Mouse (Mus musculus) forebrain, embryonic 14.5 days (tissue): ENCODE data around the gene Gadd45a. TPM values are rescaled to one million over a fixed set of nuclear protein-coding genes. Genes with fewer than 3 reads are reported as not detected.

Source experiments
- ATAC-seq: fragments of 200-750 bp; cut with Nextera tagmentation; 2 replicates; pipeline ENCODE4 v1.8.0; 2017; ENCODE audit warnings: mild to moderate bottlenecking, moderate library complexity
- DNase-seq: peaks from one replicate; pipeline ENCODE4 v3.0.0-alpha.2; 2015; ENCODE audit warnings: low spot score
- H3K27ac ChIP-seq: fragments of 300-500 bp; sonication (generic); 2 replicates; pipeline ENCODE4 v1.5.1; 2014; ENCODE audit warnings: low read depth, mild to moderate bottlenecking, control low read depth, low read length, moderate library complexity
- H3K27me3 ChIP-seq: fragments of 300-500 bp; sonication (generic); replicated peaks from 2 replicates; pipeline ENCODE4 v1.6.1; 2014; ENCODE audit warnings: low read length, control low read depth, mixed read lengths; ENCODE audit not compliant: control insufficient read depth, insufficient read depth
- H3K36me3 ChIP-seq: fragments of 300-500 bp; sonication (generic); 2 replicates; pipeline ENCODE4 v1.6.1; 2014; ENCODE audit warnings: low read length, control low read depth; ENCODE audit not compliant: control insufficient read depth, insufficient read depth
- H3K4me1 ChIP-seq: fragments of 300-500 bp; sonication (generic); 2 replicates; pipeline ENCODE4 v1.6.1; 2014; ENCODE audit warnings: antibody characterized with exemption, low read length, control low read depth; ENCODE audit not compliant: control insufficient read depth, insufficient read depth
- H3K4me2 ChIP-seq: fragments of 300-500 bp; sonication (generic); 2 replicates; pipeline ENCODE4 v1.6.1; 2014; ENCODE audit warnings: mild to moderate bottlenecking, control low read depth, low read length
- H3K4me3 ChIP-seq: fragments of 300-500 bp; sonication (generic); 2 replicates; pipeline ENCODE4 v1.5.1; 2014; ENCODE audit warnings: low read depth, low read length, control low read depth
- H3K9ac ChIP-seq: fragments of 300-500 bp; sonication (generic); 2 replicates; pipeline ENCODE4 v1.6.1; 2014; ENCODE audit warnings: mild to moderate bottlenecking, low read length, control low read depth, moderate library complexity
- H3K9me3 ChIP-seq: fragments of 300-500 bp; sonication (generic); replicated peaks from 2 replicates; pipeline ENCODE4 v1.6.1; 2016; ENCODE audit warnings: low read length, control low read depth, mixed read lengths; ENCODE audit not compliant: control insufficient read depth
- WGBS: fragments of 180-500 bp; shearing (Covaris S2); extraction: QIAGEN DNeasy Blood & Tissue Kit; methylation state at CpG from one replicate; pipeline ENCODE4 v1.1.7; 2014; 5-methylcytosine and 5-hydroxymethylcytosine counted together
- polyA plus RNA-seq: library from polyadenylated mRNA; unstranded; fragments of >200 nt; fragmentation: Nextera tagmentation; extraction: Ambion mirVana; gene quantifications from 2 replicates; pipeline ENCODE4 v1.2.1, GENCODE M21; 2014

Gene Gadd45a
- polyA plus RNA-seq, 1 experiment from 2014 or later, result 9.4 TPM

DNA sequence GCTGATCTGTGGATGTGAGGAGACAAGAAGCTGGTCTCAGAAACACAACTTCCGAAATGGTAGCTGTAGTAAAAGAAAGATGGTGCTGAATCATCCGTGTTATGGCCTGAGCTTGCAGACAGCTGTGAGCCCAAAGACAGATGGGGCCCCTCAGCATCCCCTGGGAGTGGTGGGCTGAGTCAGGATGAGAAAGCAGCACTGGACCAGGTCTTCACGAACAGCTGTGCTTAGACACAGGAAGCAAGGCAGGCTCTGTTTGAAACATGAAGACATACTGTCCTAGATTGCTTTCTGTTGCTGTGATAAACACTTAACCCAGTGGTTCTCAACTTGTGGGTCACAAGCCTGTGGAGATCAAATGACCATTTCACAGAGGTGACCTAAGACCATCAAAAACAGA is 49.6 kb downstream of the Gadd45a start:
- no peaks in the 10 kb centered on the region for H3K4me1 ChIP-seq
- no peak overlapping the region for H3K4me3 ChIP-seq
- H3K27me3 ChIP-seq, result no peaks in the 10 kb centered on the region
- no peak for ATAC-seq
- H3K36me3 ChIP-seq, result no peaks in the 10 kb centered on the region
- H3K9ac ChIP-seq, result no peak overlapping the region
- H3K9me3 ChIP-seq, result no peaks in the 10 kb centered on the region
- no peak for DNase-seq
- no peak overlapping the region for H3K27ac ChIP-seq
- WGBS, result 86% methylated on average over 3 of the region's 3 CpGs
- no peak overlapping the region for H3K4me2 ChIP-seq

GRCm38 (mm10) chr6:66986063-66986462 is 51.2 kb downstream of the Gadd45a start:
- DNase-seq (no peak), ATAC-seq (no peak)
- H3K4me3 ChIP-seq, result no peak overlapping the region
- H3K27me3 ChIP-seq, result no peaks in the 10 kb centered on the region
- H3K4me1 ChIP-seq, result no peaks in the 10 kb centered on the region
- H3K27ac ChIP-seq, result no peak overlapping the region
- H3K36me3 ChIP-seq, result no peaks in the 10 kb centered on the region
- no peaks in the 10 kb centered on the region for H3K9me3 ChIP-seq
- 85% methylated on average over 12 of the region's 12 CpGs for WGBS
- H3K9ac ChIP-seq, result no peak overlapping the region
- H3K4me2 ChIP-seq, result no peak overlapping the region

- WGBS, result 75% methylated on average over 7 of the region's 7 CpGs
- H3K36me3 ChIP-seq, result no peaks in the 10 kb centered on the region
- ATAC-seq, result no peak
- H3K27ac ChIP-seq, result no peak overlapping the region
- H3K27me3 ChIP-seq, result no peaks in the 10 kb centered on the region
- DNase-seq, result no peak
- H3K9me3 ChIP-seq, result no peaks in the 10 kb centered on the region
- no peak overlapping the region for H3K4me3 ChIP-seq
- H3K4me1 ChIP-seq, result no peaks in the 10 kb centered on the region
- H3K4me2 ChIP-seq, result no peak overlapping the region
- no peak overlapping the region for H3K9ac ChIP-seq
These were observed 51.8 kb downstream of the Gadd45a start for GRCm38 (mm10) chr6:66985500-66985899.

Other genes starting within 250 kb of the Gadd45a start
- gene Vmn1r39, start 226.8 kb downstream of the Gadd45a start, polyA plus RNA-seq, result not detected in 2 replicates
- 27.8 and 40.4 TPM in 2 replicates for gene Gng12, start 141.1 kb downstream of the Gadd45a start, polyA plus RNA-seq
- 313 and 340 TPM in 2 replicates for gene Serbp1, start 200.7 kb upstream of the Gadd45a start, polyA plus RNA-seq